ENCODE assay signal across 27 mouse cellular contexts in genomic region chr4:153929425-153929824, GRCm38 (mm10). TPM values are rescaled to one million over a fixed set of nuclear protein-coding genes. Genes with fewer than 3 reads are reported as not detected.
DNase-seq lines count a peak whose midpoint lies in the region; ATAC-seq and TF ChIP-seq lines count a peak whose summit lies in the region.
"Had no signal": no experiment of that assay in that cellular context is flagged by ENCODE, and none has a peak within 500 bp of the region (broad histone marks: within the 10 kb centered on the region; RNA-seq: fewer than 3 reads in every experiment).

No protein-coding gene starts in this region.

- H3K4me2 ChIP-seq in forebrain, embryonic 14.5 days (ENCODE audit: low read length) = no peak overlapping the region
- H3K4me2 ChIP-seq in midbrain, embryonic 13.5 days (replicated peaks) = no peak overlapping the region
- no peak overlapping the region for H3K4me2 ChIP-seq in midbrain, embryonic 14.5 days (ENCODE audit: low read length)
- H3K4me2 ChIP-seq: heart, embryonic 13.5 days; limb, embryonic 15.5 days; liver, embryonic 13.5 days; lung, embryonic 14.5 days; neural tube, embryonic 12.5 days had no signal

- no peaks in the 10 kb centered on the region for H3K9me3 ChIP-seq in forebrain, embryonic 14.5 days (replicated peaks; ENCODE audit: control insufficient read depth, low read length)
- H3K9me3 ChIP-seq in forebrain, embryonic 10.5 days = no peaks in the 10 kb centered on the region
- no peaks in the 10 kb centered on the region for H3K9me3 ChIP-seq in midbrain, embryonic 13.5 days
- H3K9me3 ChIP-seq in midbrain, embryonic 14.5 days (ENCODE audit: control insufficient read depth, low read length) = no peaks in the 10 kb centered on the region
- H3K9me3 ChIP-seq: heart, embryonic 13.5 days; limb, embryonic 10.5 days; limb, embryonic 15.5 days; liver, embryonic 13.5 days; midbrain, embryonic 10.5 days; neural tube, embryonic 12.5 days had no signal

- peaks cover 3% of the 10 kb centered on the region; the same call in 1 of the 2 replicates for H3K4me1 ChIP-seq in forebrain, embryonic 14.5 days (ENCODE audit: control insufficient read depth, insufficient read depth, low read length)
- H3K4me1 ChIP-seq in forebrain, embryonic 10.5 days = no peaks in the 10 kb centered on the region
- H3K4me1 ChIP-seq in midbrain, embryonic 13.5 days (replicated peaks) = peaks cover 28% of the 10 kb centered on the region
- 0 out of 2 replicates have a peak, but pooled peaks cover 4% of the 10 kb centered on the region for H3K4me1 ChIP-seq in midbrain, embryonic 14.5 days (ENCODE audit: control insufficient read depth, insufficient read depth, low read length)
- H3K4me1 ChIP-seq in lung, adult 2 months (ENCODE audit: control insufficient read depth, insufficient read depth, low read length) = no peaks in the 10 kb centered on the region
- H3K4me1 ChIP-seq: heart, embryonic 13.5 days; limb, embryonic 15.5 days; liver, embryonic 13.5 days had no signal

- ATAC-seq in forebrain, embryonic 14.5 days = peak; percentile 47
- peak; percentile 27; the same call in 1 of the 2 replicates for ATAC-seq in midbrain, embryonic 13.5 days
- ATAC-seq in midbrain, embryonic 14.5 days (ENCODE audit: low FRiP score, low TSS enrichment) = no peak
- ATAC-seq: CD4-positive, CD25-positive, alpha-beta regulatory T cell, adult 4 months; intestine, embryonic 16.5 days had no signal

- no peaks in the 10 kb centered on the region for H3K27me3 ChIP-seq in forebrain, embryonic 14.5 days (replicated peaks; ENCODE audit: control insufficient read depth, insufficient read depth, low read length)
- H3K27me3 ChIP-seq in forebrain, embryonic 10.5 days (ENCODE audit: poor library complexity, severe bottlenecking) = no peaks in the 10 kb centered on the region
- H3K27me3 ChIP-seq in midbrain, embryonic 13.5 days = peaks cover 70% of the 10 kb centered on the region
- 0 out of 2 replicates have a peak, but pooled peaks cover 6% of the 10 kb centered on the region for H3K27me3 ChIP-seq in midbrain, embryonic 14.5 days (ENCODE audit: control insufficient read depth, insufficient read depth, low read length)
- H3K27me3 ChIP-seq: limb, embryonic 15.5 days; liver, embryonic 13.5 days had no signal

- no peak for TF ChIP-seq CTCF in lung, adult 2 months (IDR thresholded peaks at IDR 0.05; ENCODE audit: insufficient read depth, low read length)

- H3K36me3 ChIP-seq in forebrain, embryonic 14.5 days (ENCODE audit: control insufficient read depth, insufficient read depth, low read length) = no peaks in the 10 kb centered on the region
- H3K36me3 ChIP-seq in forebrain, embryonic 10.5 days (replicated peaks) = no peaks in the 10 kb centered on the region
- H3K36me3 ChIP-seq in midbrain, embryonic 13.5 days = no peaks in the 10 kb centered on the region
- no peaks in the 10 kb centered on the region for H3K36me3 ChIP-seq in midbrain, embryonic 14.5 days (ENCODE audit: control insufficient read depth, insufficient read depth, low read length)
- H3K36me3 ChIP-seq: heart, embryonic 13.5 days; limb, embryonic 10.5 days; limb, embryonic 15.5 days; liver, embryonic 13.5 days; midbrain, embryonic 10.5 days; neural tube, embryonic 12.5 days had no signal

- no peak overlapping the region for H3K9ac ChIP-seq in forebrain, embryonic 14.5 days (ENCODE audit: low read length)
- no peak overlapping the region for H3K9ac ChIP-seq in midbrain, embryonic 13.5 days (replicated peaks)
- H3K9ac ChIP-seq in midbrain, embryonic 14.5 days (replicated peaks; ENCODE audit: low read length) = no peak overlapping the region
- H3K9ac ChIP-seq: heart, embryonic 13.5 days; limb, embryonic 15.5 days; liver, embryonic 13.5 days; lung, embryonic 14.5 days; neural tube, embryonic 12.5 days had no signal

- no peak overlapping the region for H3K27ac ChIP-seq in forebrain, embryonic 14.5 days (ENCODE audit: low read depth, low read length)
- H3K27ac ChIP-seq in forebrain, embryonic 10.5 days = no peak overlapping the region
- no peak overlapping the region for H3K27ac ChIP-seq in midbrain, embryonic 13.5 days
- H3K27ac ChIP-seq in midbrain, embryonic 14.5 days (replicated peaks; ENCODE audit: low read depth, low read length) = no peak overlapping the region
- H3K27ac ChIP-seq: gastrocnemius, adult 2 months; heart, embryonic 13.5 days; kidney, postnatal 0 days; limb, embryonic 10.5 days; limb, embryonic 15.5 days; liver, embryonic 13.5 days; midbrain, embryonic 10.5 days; neural tube, embryonic 12.5 days had no signal

- no peak for TF ChIP-seq POLR2A in lung, adult 2 months (IDR thresholded peaks at IDR 0.05; ENCODE audit: borderline replicate concordance, extremely low read depth, low read depth, low read length)

- no peak for DNase-seq in forebrain, embryonic 14.5 days (ENCODE audit: low spot score)
- no peak for DNase-seq in forebrain, embryonic 10.5 days (ENCODE audit: extremely low spot score, low spot score)
- DNase-seq in midbrain, embryonic 14.5 days = no peak
- DNase-seq in 3134 (ENCODE audit: extremely low read depth, insufficient read length, low spot score) (peak; percentile 10), ZHBTc4 (ENCODE audit: low read depth, low spot score) (peak; percentile 28)
- DNase-seq in kidney, postnatal 10 days = no peak
- no peak for DNase-seq in lung, adult 2 months
- DNase-seq: adrenal gland, adult 8-10 months; cerebellum, adult 8-10 months; gastrocnemius, adult 2 months; gastrocnemius, postnatal 36 days; heart, postnatal 10 days; kidney, adult 8-10 months; liver, embryonic 13.5 days; lung, embryonic 14.5 days; lung, postnatal 14 days; right cerebral cortex, postnatal 14 days; thymus, postnatal 25 days had no signal

- H3K4me3 ChIP-seq in forebrain, embryonic 14.5 days (ENCODE audit: low read depth, low read length) = no peak overlapping the region
- H3K4me3 ChIP-seq in forebrain, embryonic 10.5 days = no peak overlapping the region
- no peak overlapping the region for H3K4me3 ChIP-seq in midbrain, embryonic 13.5 days (replicated peaks)
- no peak overlapping the region for H3K4me3 ChIP-seq in midbrain, embryonic 14.5 days (replicated peaks; ENCODE audit: low read depth, low read length)
- no peak overlapping the region for H3K4me3 ChIP-seq in lung, adult 2 months (replicated peaks; ENCODE audit: extremely low read depth, low read depth, low read length)
- H3K4me3 ChIP-seq: gastrocnemius, adult 2 months; heart, embryonic 13.5 days; limb, embryonic 10.5 days; limb, embryonic 15.5 days; liver, embryonic 13.5 days; midbrain, embryonic 10.5 days; neural tube, embryonic 12.5 days had no signal

- WGBS in forebrain, embryonic 14.5 days = 62% methylated on average over 10 of the region's 10 CpGs
- 84% methylated on average over 10 of the region's 10 CpGs for WGBS in forebrain, embryonic 10.5 days
- WGBS in midbrain, embryonic 13.5 days = 73% methylated on average over 10 of the region's 10 CpGs
- 71% methylated on average over 10 of the region's 10 CpGs for WGBS in midbrain, embryonic 14.5 days
- WGBS in lung, adult 2 months = 56% methylated on average over 10 of the region's 10 CpGs

RNA-seq across cellular contexts. Expression of gene A430005L14Rik, which starts 27.6 kb away (rescaled TPM):
- polyA plus RNA-seq in forebrain, embryonic 14.5 days (2014; fragmentation: Nextera tagmentation; extraction: Ambion mirVana) = 71.3 and 78.3 TPM in 2 replicates
- polyA plus RNA-seq in forebrain, embryonic 10.5 days (2016; fragmentation: Nextera tagmentation; extraction: Ambion mirVana) = 151 TPM in 2 replicates
- polyA plus RNA-seq in midbrain, embryonic 13.5 days (2015; fragmentation: Nextera tagmentation; extraction: Ambion mirVana) = 68.2 and 78.9 TPM in 2 replicates
- polyA plus RNA-seq in midbrain, embryonic 14.5 days (2014; fragmentation: Nextera tagmentation; extraction: Ambion mirVana) = 63.3 and 63.7 TPM in 2 replicates
- polyA plus RNA-seq in lung, adult 2 months (2012; rRNA removed) = 25.2 and 29.3 TPM in 2 replicates

RNA-seq across cellular contexts. Expression of gene Dffb, which starts 45.5 kb away (rescaled TPM):
- 7.4 and 8.6 TPM in 2 replicates for polyA plus RNA-seq in forebrain, embryonic 14.5 days (2014; fragmentation: Nextera tagmentation; extraction: Ambion mirVana)
- 13.5 and 14.8 TPM in 2 replicates for polyA plus RNA-seq in forebrain, embryonic 10.5 days (2016; fragmentation: Nextera tagmentation; extraction: Ambion mirVana)
- polyA plus RNA-seq in midbrain, embryonic 13.5 days (2015; fragmentation: Nextera tagmentation; extraction: Ambion mirVana) = 12.0 and 13.0 TPM in 2 replicates
- 7.9 and 9.1 TPM in 2 replicates for polyA plus RNA-seq in midbrain, embryonic 14.5 days (2014; fragmentation: Nextera tagmentation; extraction: Ambion mirVana)
- 11.8 and 14.3 TPM in 2 replicates for polyA plus RNA-seq in lung, adult 2 months (2012; rRNA removed)

RNA-seq across cellular contexts. Expression of gene Cep104, which starts 45.6 kb away (rescaled TPM):
- 13.2 and 16.8 TPM in 2 replicates for polyA plus RNA-seq in forebrain, embryonic 14.5 days (2014; fragmentation: Nextera tagmentation; extraction: Ambion mirVana)
- 20.0 and 22.0 TPM in 2 replicates for polyA plus RNA-seq in forebrain, embryonic 10.5 days (2016; fragmentation: Nextera tagmentation; extraction: Ambion mirVana)
- polyA plus RNA-seq in midbrain, embryonic 13.5 days (2015; fragmentation: Nextera tagmentation; extraction: Ambion mirVana) = 18.0 and 20.4 TPM in 2 replicates
- polyA plus RNA-seq in midbrain, embryonic 14.5 days (2014; fragmentation: Nextera tagmentation; extraction: Ambion mirVana) = 15.3 and 19.7 TPM in 2 replicates
- 19.1 and 20.8 TPM in 2 replicates for polyA plus RNA-seq in lung, adult 2 months (2012; rRNA removed)

Comparison
In these comparisons a context has a peak if more than half of its experiments do, and no peak if none do; other contexts are left out.
1. DNase-seq: peak in 3134 (single experiment) and ZHBTc4 (single experiment); none in forebrain, embryonic 14.5 days (single experiment), forebrain, embryonic 10.5 days (single experiment), midbrain, embryonic 14.5 days (single experiment), kidney, postnatal 10 days (single experiment) and lung, adult 2 months (single experiment).